Mouse (Mus musculus) T-cell, adult 2 months (primary cell): ENCODE measurements around the gene Card10.

ENCODE experiments used
- DNase-seq: peaks from one replicate; pipeline ENCODE4 v3.0.0; 2022; ENCODE audit warnings: low spot score

Gene Card10

GRCm38 (mm10) chr15:78834233-78835005 is 31.6 kb upstream of the Card10 start:
- DNase-seq = no peak

- DNase-seq = no peak
Observed at GRCm38 (mm10) chr15:78833582-78833981, 30.7 kb upstream of the Card10 start.

- no peak for DNase-seq
Observed at GRCm38 (mm10) chr15:78832701-78833123, 29.9 kb upstream of the Card10 start.

- no peak for DNase-seq
Observed at GRCm38 (mm10) chr15:78831720-78832657, 29.1 kb upstream of the Card10 start.

GRCm38 (mm10) chr15:78830742-78831719 is 28.2 kb upstream of the Card10 start:
- DNase-seq = no peak

GRCm38 (mm10) chr15:78829636-78830035 is 26.8 kb upstream of the Card10 start:
- DNase-seq = no peak

GRCm38 (mm10) chr15:78828315-78828714 is 25.5 kb upstream of the Card10 start:
- DNase-seq = peak; percentile 74

GRCm38 (mm10) chr15:78826213-78827204 is 23.7 kb upstream of the Card10 start:
- peak; percentile 54 for DNase-seq

- no peak for DNase-seq
Observed at GRCm38 (mm10) chr15:78816074-78816391, 13.2 kb upstream of the Card10 start.

- no peak for DNase-seq
Observed at GRCm38 (mm10) chr15:78815314-78816073, 12.7 kb upstream of the Card10 start.

- no peak for DNase-seq
Observed at GRCm38 (mm10) chr15:78813603-78814002, 10.8 kb upstream of the Card10 start.

GRCm38 (mm10) chr15:78810146-78810545 is 7.3 kb upstream of the Card10 start:
- DNase-seq = peak; percentile 24

GRCm38 (mm10) chr15:78809739-78810138 is 6.9 kb upstream of the Card10 start:
- DNase-seq = no peak

GRCm38 (mm10) chr15:78808980-78809379 is 6.1 kb upstream of the Card10 start:
- no peak for DNase-seq

- no peak for DNase-seq
Observed at GRCm38 (mm10) chr15:78807141-78807540, 4.3 kb upstream of the Card10 start.

- DNase-seq = no peak
Observed at GRCm38 (mm10) chr15:78806614-78807013, 3.8 kb upstream of the Card10 start.

GRCm38 (mm10) chr15:78805351-78805750 is 2.5 kb upstream of the Card10 start:
- no peak for DNase-seq

- DNase-seq = no peak
Observed at GRCm38 (mm10) chr15:78804326-78804725, 1.5 kb upstream of the Card10 start.

- no peak for DNase-seq
Observed at GRCm38 (mm10) chr15:78803499-78803900, 658 bp upstream of the Card10 start.
